Mouse (Mus musculus): ENCODE measurements around the gene Gnao1.

DNA sequence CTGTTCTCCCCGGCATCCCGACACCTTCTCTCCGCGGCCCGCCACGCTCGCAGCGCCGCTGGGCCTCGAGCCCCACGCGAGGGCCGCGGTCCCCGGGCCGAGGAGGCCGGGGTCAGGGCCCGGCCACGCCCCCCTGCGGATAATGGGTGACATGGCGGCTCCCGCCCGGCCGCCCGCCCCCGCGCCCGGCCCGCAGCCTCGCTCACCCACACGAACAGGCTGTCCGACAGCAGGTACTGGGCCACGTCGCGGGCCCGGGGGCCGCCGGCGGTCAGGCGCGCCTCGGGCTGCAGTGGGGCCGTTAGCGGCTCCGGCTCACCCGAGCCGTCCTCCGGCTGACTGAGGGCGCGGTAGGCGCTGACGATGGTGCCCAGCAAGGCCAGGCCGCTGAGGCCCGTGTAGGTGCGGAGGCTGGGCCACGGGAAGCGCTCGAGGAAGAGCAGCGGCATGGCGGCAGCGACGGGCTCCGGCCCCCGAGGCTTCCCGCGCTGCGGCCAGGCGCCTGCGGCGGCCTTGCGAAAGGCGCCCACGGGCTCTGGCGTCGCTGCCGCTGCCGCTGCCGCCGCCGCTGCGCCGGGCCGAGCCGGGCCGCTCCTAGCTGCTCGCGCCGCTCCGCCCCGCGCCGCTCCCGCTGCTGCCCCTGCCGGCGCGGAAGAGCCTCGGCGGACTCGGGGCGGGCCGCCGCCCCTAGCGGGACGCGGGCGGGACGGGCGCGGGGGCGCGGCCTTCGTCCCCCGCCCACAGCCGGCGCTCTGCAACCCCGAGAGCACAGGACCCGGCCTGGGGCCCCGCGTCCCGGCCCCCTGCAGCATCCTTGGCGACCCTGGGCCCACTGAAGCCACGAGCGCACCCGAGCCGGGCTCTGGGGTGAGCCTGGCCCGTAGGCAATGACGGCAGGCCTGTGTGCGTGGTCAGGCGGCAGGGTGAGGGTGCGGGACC lies 202.5 kb downstream of the Gnao1 start, which contains the start of gene Amfr:
- TF ChIP-seq CTCF (IDR thresholded peaks at IDR 0.05; ENCODE audit: borderline replicate concordance, insufficient read depth, low read length) (no peak), POLR2A (IDR thresholded peaks at IDR 0.05; ENCODE audit: low read depth, low read length) (peak; percentile 50)
